Mouse (Mus musculus): ENCODE measurements at regions not wholly inside any gene's neighbourhood (a gene's known extent, or its start where the extent isn't known, plus 50 kb on each side); places are given as distances from the start of the nearest gene placed in this dataset.

DNA sequence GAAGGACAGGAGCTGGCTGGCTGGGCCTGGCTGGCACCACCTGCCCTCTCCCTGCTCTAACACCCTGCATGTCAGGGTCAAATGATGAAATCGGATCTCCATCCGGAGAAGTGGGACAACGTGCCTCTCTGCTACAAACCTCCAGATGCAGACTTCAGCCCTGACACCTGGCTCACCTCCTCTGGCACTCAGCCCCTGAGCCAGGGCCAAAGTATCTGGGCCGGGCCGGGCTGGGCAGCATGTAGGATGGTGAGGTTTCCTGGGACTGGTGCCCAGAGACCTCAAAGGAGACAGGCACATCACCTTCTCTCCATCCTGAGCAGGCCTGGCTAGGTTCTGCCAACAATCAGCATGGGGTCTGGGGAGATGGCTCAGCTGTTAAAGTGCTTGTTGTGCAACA, 113.5 kb downstream of the Tfcp2l1 start:
- H3K9ac ChIP-seq (ENCODE audit: low read length), result no peak overlapping the region
- no peak for ATAC-seq (replicated peaks; ENCODE audit: extremely low read depth, insufficient read depth, low FRiP score)
- WGBS, result 69% methylated on average over 5 of the region's 5 CpGs
- H3K4me1 ChIP-seq (ENCODE audit: control insufficient read depth, insufficient read depth, low read length), result 0 out of 2 replicates have a peak, but pooled peaks cover 3% of the 10 kb centered on the region
- H3K36me3 ChIP-seq (ENCODE audit: control insufficient read depth, insufficient read depth), result no peaks in the 10 kb centered on the region
- H3K27ac ChIP-seq (ENCODE audit: low read length), result no peak overlapping the region
- no peaks in the 10 kb centered on the region for H3K27me3 ChIP-seq (ENCODE audit: control insufficient read depth, insufficient read depth, low read length)
- no peak overlapping the region for H3K4me2 ChIP-seq (ENCODE audit: low read depth, low read length)
- H3K9me3 ChIP-seq (replicated peaks; ENCODE audit: control insufficient read depth, low read length), result peaks cover 8% of the 10 kb centered on the region
- H3K4me3 ChIP-seq (ENCODE audit: low read length), result no peak overlapping the region

DNA sequence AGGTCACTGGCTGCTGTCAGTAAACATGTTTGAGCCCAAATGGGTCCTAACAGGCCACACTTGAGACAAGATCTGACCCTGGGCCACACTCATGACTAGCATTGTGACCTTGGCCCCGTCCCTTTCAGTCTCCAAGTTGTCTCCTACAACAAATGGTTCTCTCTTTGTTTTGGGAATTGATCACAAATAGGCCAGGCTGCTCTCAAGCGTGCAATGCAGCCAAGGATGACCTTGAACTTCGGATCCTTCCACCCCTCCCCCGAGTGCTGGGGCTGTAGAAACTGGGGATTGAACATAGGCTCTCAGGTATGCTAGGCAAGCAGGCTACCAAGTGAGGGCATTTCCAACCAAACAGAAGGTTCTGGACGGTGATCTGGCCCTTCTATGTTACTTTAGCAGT, 120.5 kb downstream of the Tfcp2l1 start:
- Histone ChIP-seq H3K27me3 (ENCODE audit: control insufficient read depth, insufficient read depth, low read length) (no peaks in the 10 kb centered on the region), H3K36me3 (ENCODE audit: control insufficient read depth, insufficient read depth) (no peaks in the 10 kb centered on the region), H3K4me3 (ENCODE audit: low read length) (no peak overlapping the region), H3K4me2 (ENCODE audit: low read depth, low read length) (no peak overlapping the region), H3K27ac (ENCODE audit: low read length) (no peak overlapping the region), H3K9me3 (replicated peaks; ENCODE audit: control insufficient read depth, low read length) (peaks cover 4% of the 10 kb centered on the region), H3K4me1 (ENCODE audit: control insufficient read depth, insufficient read depth, low read length) (no peaks in the 10 kb centered on the region), H3K9ac (ENCODE audit: low read length) (no peak overlapping the region)
- ATAC-seq (replicated peaks; ENCODE audit: extremely low read depth, insufficient read depth, low FRiP score), result no peak
- WGBS, result 67% methylated on average over 5 of the region's 5 CpGs

DNA sequence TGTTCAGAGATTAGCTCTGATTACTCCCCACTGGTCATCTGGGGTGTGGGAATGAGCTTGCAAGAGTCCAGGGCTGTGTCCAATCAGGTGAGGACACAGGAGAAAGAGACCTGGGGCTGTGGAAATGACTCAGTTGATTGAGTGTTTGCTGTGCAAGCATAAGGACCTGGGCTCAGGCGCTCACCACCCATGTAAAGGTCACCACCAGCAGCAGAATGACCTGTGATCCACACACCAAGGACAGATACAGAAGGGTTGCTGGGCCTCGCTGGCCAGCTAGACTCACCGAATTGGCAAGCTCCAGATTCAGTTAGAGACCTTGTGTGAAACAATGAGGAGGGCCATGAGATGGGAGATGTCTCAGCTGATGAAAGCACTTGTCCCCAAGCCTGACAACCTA, 125.1 kb downstream of the Tfcp2l1 start:
- Histone ChIP-seq H3K4me2 (ENCODE audit: low read depth, low read length) (no peak overlapping the region), H3K4me3 (ENCODE audit: low read length) (no peak overlapping the region)
- no peak for ATAC-seq (replicated peaks; ENCODE audit: extremely low read depth, insufficient read depth, low FRiP score)

DNA sequence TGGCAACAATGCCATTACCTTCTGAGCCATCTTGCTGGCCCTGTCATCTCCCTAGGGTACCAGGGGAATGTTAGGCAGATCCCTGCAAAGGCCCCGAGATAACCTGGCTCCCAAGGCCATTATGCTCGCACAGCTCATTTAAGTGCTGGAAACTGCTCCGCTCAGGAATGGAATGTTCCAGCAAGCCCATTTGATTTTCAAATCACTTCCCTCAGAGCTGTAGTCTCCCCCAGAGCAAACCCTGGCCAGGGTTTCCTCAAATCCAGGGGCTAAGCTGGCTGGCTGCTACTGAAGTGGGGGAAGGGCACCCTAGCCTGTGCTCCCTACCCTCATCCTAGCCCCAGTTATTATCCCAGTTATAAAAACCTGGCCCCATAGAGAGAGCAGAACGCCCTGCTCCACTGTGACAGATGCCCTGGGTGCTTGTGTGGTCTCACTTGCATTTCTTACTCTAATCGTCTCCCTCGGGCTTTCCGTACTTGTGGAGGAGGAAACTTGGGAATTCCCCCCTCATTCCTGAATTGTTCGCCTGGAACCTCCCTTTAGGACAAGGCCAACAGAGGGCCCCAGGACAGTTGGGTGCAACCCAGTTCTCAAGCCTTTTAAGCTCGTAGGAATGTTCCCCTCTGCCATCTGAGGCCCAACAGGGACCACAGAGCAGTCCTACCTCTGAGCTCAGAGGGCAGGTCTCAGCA, 128.6 kb downstream of the Tfcp2l1 start:
- ATAC-seq (replicated peaks; ENCODE audit: extremely low read depth, insufficient read depth, low FRiP score), result no peak
- H3K27me3 ChIP-seq (ENCODE audit: control insufficient read depth, insufficient read depth, low read length), result no peaks in the 10 kb centered on the region
- peaks cover 8% of the 10 kb centered on the region for H3K4me1 ChIP-seq (ENCODE audit: control insufficient read depth, insufficient read depth, low read length)
- H3K36me3 ChIP-seq (ENCODE audit: control insufficient read depth, insufficient read depth), result no peaks in the 10 kb centered on the region
- 36% methylated on average over 9 of the region's 9 CpGs for WGBS
- no peak overlapping the region for H3K4me3 ChIP-seq (ENCODE audit: low read length)
- H3K4me2 ChIP-seq (ENCODE audit: low read depth, low read length), result no peak overlapping the region
- no peak overlapping the region for H3K9ac ChIP-seq (ENCODE audit: low read length)
- 0 out of 2 replicates have a peak overlapping the region, but pooled peaks have one; percentile 9 for H3K27ac ChIP-seq (ENCODE audit: low read length)
- no peaks in the 10 kb centered on the region for H3K9me3 ChIP-seq (replicated peaks; ENCODE audit: control insufficient read depth, low read length)

More for the DNA sequence above, 125.1 kb downstream of the Tfcp2l1 start:
- 78% methylated on average over 3 of the region's 3 CpGs for WGBS
- no peaks in the 10 kb centered on the region for H3K27me3 ChIP-seq (ENCODE audit: control insufficient read depth, insufficient read depth, low read length)
- peaks cover 8% of the 10 kb centered on the region for H3K4me1 ChIP-seq (ENCODE audit: control insufficient read depth, insufficient read depth, low read length)
- no peak overlapping the region for H3K9ac ChIP-seq (ENCODE audit: low read length)
- H3K27ac ChIP-seq (ENCODE audit: low read length), result no peak overlapping the region
- no peaks in the 10 kb centered on the region for H3K36me3 ChIP-seq (ENCODE audit: control insufficient read depth, insufficient read depth)
- H3K9me3 ChIP-seq (replicated peaks; ENCODE audit: control insufficient read depth, low read length), result no peaks in the 10 kb centered on the region

DNA sequence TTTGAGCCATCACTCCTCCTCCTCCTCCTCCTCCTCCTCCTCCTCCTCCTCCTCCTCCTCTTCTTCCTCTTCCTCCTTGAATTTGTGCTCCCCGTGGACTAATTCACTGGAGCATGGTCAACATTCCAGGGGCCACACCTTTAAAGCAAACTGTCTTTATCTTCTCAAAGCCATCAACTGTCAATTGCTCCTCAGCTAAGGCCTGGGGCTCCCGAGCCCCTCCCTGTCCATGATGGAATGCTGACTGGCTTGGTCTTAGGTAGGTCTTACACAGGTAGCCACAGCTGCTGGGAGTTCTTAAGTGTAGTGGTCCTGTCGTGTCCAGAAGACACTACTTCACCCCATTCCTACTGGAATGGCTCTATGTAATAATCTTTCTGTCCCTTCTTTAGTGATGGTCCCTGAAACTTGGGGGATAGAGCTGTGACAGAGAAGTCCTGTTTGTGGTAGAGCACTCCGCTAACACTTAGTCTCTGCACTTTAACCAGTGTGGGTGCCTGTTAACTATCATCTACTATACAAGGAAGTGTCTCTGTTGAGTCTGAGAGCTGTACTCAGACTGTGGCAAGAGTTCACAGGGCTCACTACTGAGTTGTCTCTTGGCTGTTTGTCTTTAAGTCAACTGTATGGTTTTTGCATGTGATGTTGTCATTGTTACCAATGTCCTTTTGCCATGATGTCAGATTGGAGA, 129.7 kb downstream of the Tfcp2l1 start:
- ATAC-seq (replicated peaks; ENCODE audit: extremely low read depth, insufficient read depth, low FRiP score), result no peak
- Histone ChIP-seq H3K4me1 (ENCODE audit: control insufficient read depth, insufficient read depth, low read length) (peaks cover 8% of the 10 kb centered on the region), H3K9me3 (replicated peaks; ENCODE audit: control insufficient read depth, low read length) (no peaks in the 10 kb centered on the region), H3K9ac (ENCODE audit: low read length) (no peak overlapping the region), H3K27me3 (ENCODE audit: control insufficient read depth, insufficient read depth, low read length) (no peaks in the 10 kb centered on the region), H3K27ac (ENCODE audit: low read length) (no peak overlapping the region), H3K36me3 (ENCODE audit: control insufficient read depth, insufficient read depth) (no peaks in the 10 kb centered on the region), H3K4me2 (ENCODE audit: low read depth, low read length) (no peak overlapping the region), H3K4me3 (ENCODE audit: low read length) (no peak overlapping the region)
- WGBS, result 67% methylated on average over 3 of the region's 4 CpGs

DNA sequence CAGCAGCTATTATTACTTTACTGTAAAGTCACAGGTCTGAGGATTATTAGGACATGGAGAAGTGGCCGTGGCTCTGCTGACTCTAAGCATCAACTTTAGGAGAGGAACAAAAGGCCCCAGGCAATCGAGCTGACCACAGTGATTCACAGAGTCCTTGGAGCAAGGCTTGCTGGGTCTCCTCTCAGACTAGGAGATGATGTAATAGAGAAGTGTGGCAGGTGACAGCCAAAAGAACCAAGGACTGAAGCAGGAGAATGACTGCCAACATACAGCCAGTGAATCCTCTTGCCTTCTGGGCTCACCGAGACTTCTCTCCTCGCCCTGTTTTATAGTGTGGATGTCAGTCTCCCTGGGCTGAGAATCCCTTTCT, 130.3 kb downstream of the Tfcp2l1 start:
- Histone ChIP-seq H3K27me3 (ENCODE audit: control insufficient read depth, insufficient read depth, low read length) (no peaks in the 10 kb centered on the region), H3K9me3 (replicated peaks; ENCODE audit: control insufficient read depth, low read length) (no peaks in the 10 kb centered on the region), H3K4me2 (ENCODE audit: low read depth, low read length) (no peak overlapping the region), H3K36me3 (ENCODE audit: control insufficient read depth, insufficient read depth) (no peaks in the 10 kb centered on the region), H3K27ac (ENCODE audit: low read length) (no peak overlapping the region), H3K4me1 (ENCODE audit: control insufficient read depth, insufficient read depth, low read length) (peaks cover 8% of the 10 kb centered on the region), H3K9ac (ENCODE audit: low read length) (no peak overlapping the region), H3K4me3 (ENCODE audit: low read length) (no peak overlapping the region)
- no peak for ATAC-seq (replicated peaks; ENCODE audit: extremely low read depth, insufficient read depth, low FRiP score)
- 78% methylated on average over 4 of the region's 4 CpGs for WGBS

DNA sequence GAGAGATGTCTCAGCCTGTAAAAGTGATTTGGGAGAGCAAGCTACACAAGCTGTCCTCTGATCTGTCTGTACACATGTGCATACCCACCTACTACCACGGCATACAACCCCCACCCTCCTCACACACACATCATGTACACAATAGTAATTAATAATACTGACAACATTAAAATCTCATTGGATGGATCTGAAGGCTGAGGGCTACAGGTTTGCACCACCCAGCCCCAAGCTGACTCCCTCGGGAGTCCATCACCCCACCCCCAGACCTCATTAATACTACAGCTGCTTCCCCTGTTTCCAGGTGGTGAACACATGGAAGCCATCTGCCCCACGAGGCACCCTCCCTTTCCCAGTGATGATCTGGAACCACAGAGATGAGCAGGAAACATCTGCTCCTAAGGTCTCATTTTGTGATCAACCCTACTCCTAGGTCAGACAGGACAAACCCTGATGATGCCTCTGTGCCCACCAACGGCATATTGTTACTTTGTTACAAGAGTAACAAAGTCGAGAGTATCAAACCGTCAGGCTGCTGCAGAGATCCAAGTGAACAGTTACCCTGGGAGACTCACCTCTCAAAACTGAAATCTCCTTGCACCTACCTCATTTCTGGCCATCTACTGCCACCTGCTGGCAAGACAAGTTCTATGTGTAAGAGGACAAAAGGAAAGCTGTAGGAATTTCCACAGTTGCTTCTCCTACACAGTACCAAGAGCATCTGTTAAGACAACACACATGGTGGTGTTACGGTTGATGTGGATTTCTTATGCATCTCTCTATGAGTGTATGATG, 131.6 kb downstream of the Tfcp2l1 start:
- peak; percentile 49; the same call in 1 of the 2 replicates for ATAC-seq (replicated peaks; ENCODE audit: extremely low read depth, insufficient read depth, low FRiP score)
- H3K9me3 ChIP-seq (replicated peaks; ENCODE audit: control insufficient read depth, low read length), result no peaks in the 10 kb centered on the region
- 28% methylated on average over 7 of the region's 7 CpGs for WGBS

DNA sequence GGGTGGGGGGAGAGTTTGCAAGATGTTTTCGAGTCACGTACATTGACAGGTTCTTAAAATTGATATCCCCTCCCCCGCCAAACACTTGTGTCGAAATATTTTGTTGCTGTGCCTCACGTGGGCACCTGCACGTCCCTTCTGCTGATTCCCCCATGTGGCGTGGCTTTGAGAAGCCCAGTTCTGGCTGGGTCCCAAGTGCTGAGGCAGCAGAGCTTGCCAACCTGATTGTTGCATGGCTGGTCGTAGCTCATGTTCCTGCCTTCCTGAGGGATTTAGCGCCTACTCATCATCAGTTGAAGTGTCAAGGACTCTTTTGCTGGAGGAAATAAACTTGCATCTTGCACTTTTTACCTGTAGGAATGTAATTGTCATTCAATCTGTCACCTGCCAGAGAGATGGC, 137.8 kb downstream of the Tfcp2l1 start:
- 46% methylated on average over 9 of the region's 9 CpGs for WGBS

More for the DNA sequence above, 131.6 kb downstream of the Tfcp2l1 start:
- H3K4me1 ChIP-seq (ENCODE audit: control insufficient read depth, insufficient read depth, low read length), result peaks cover 8% of the 10 kb centered on the region
- no peak overlapping the region for H3K4me2 ChIP-seq (ENCODE audit: low read depth, low read length)
- H3K27me3 ChIP-seq (ENCODE audit: control insufficient read depth, insufficient read depth, low read length), result no peaks in the 10 kb centered on the region
- no peak overlapping the region for H3K4me3 ChIP-seq (ENCODE audit: low read length)
- H3K36me3 ChIP-seq (ENCODE audit: control insufficient read depth, insufficient read depth), result no peaks in the 10 kb centered on the region
- H3K9ac ChIP-seq (ENCODE audit: low read length), result no peak overlapping the region
- H3K27ac ChIP-seq (ENCODE audit: low read length), result no peak overlapping the region

DNA sequence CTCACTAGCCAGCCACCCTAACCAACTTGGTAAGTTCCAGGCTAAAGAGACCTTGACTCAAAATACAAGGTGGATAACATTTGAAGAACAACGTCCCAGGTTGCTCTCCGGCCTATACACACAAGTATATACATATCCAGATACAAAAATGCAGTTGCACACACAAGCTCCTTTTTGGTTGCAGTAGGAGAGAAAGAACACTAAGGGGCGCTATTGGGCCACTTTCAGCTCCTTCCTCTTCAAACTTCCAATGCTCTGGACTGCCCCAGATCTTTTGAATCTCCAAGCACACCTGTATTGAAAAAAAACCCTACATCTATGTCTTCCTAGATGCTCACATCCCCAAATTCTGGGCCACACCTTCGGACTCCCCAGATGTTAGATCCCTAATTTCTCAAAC, 141.1 kb downstream of the Tfcp2l1 start:
- no peak for ATAC-seq (replicated peaks; ENCODE audit: extremely low read depth, insufficient read depth, low FRiP score)
- WGBS, result 23% methylated on average over 4 of the region's 4 CpGs

More for the DNA sequence above, 137.8 kb downstream of the Tfcp2l1 start:
- no peak overlapping the region for H3K4me3 ChIP-seq (ENCODE audit: low read length)
- H3K4me1 ChIP-seq (ENCODE audit: control insufficient read depth, insufficient read depth, low read length), result peaks cover 3% of the 10 kb centered on the region
- H3K36me3 ChIP-seq (ENCODE audit: control insufficient read depth, insufficient read depth), result no peaks in the 10 kb centered on the region
- peak; percentile 61 for ATAC-seq (replicated peaks; ENCODE audit: extremely low read depth, insufficient read depth, low FRiP score)
- no peak overlapping the region for H3K27ac ChIP-seq (ENCODE audit: low read length)
- no peaks in the 10 kb centered on the region for H3K9me3 ChIP-seq (replicated peaks; ENCODE audit: control insufficient read depth, low read length)
- H3K9ac ChIP-seq (ENCODE audit: low read length), result no peak overlapping the region
- no peak overlapping the region for H3K4me2 ChIP-seq (ENCODE audit: low read depth, low read length)
- 0 out of 2 replicates have a peak, but pooled peaks cover 2% of the 10 kb centered on the region for H3K27me3 ChIP-seq (ENCODE audit: control insufficient read depth, insufficient read depth, low read length)

More for the DNA sequence above, 141.1 kb downstream of the Tfcp2l1 start:
- H3K9me3 ChIP-seq (replicated peaks; ENCODE audit: control insufficient read depth, low read length), result no peaks in the 10 kb centered on the region
- H3K4me1 ChIP-seq (ENCODE audit: control insufficient read depth, insufficient read depth, low read length), result peaks cover 3% of the 10 kb centered on the region
- no peak overlapping the region for H3K27ac ChIP-seq (ENCODE audit: low read length)
- H3K4me2 ChIP-seq (ENCODE audit: low read depth, low read length), result no peak overlapping the region
- no peak overlapping the region for H3K9ac ChIP-seq (ENCODE audit: low read length)
- H3K4me3 ChIP-seq (ENCODE audit: low read length), result no peak overlapping the region
- H3K27me3 ChIP-seq (ENCODE audit: control insufficient read depth, insufficient read depth, low read length), result 0 out of 2 replicates have a peak, but pooled peaks cover 2% of the 10 kb centered on the region
- H3K36me3 ChIP-seq (ENCODE audit: control insufficient read depth, insufficient read depth), result no peaks in the 10 kb centered on the region
